Mouse (Mus musculus) hindbrain, postnatal 0 days (tissue): ENCODE data around the gene Ift81. TPM values are rescaled to one million over a fixed set of nuclear protein-coding genes. Genes with fewer than 3 reads are reported as not detected.
A peak's percentile ranks its signal among the peaks of the same experiment; 100 is the strongest.

Experiments used
- ATAC-seq: fragments of 200-750 bp; cut with Nextera tagmentation; 2 replicates; pipeline ENCODE4 v1.8.0; 2017; ENCODE audit warnings: mild to moderate bottlenecking, moderate TSS enrichment, moderate library complexity
- DNase-seq: peaks from one replicate; pipeline ENCODE4 v3.0.0-alpha.2; 2015; ENCODE audit warnings: low spot score
- H3K27ac ChIP-seq: fragments of 300-500 bp; sonication (generic); 2 replicates; pipeline ENCODE4 v1.5.1; 2014; ENCODE audit warnings: mild to moderate bottlenecking
- H3K27me3 ChIP-seq: fragments of 300-500 bp; sonication (generic); 2 replicates; pipeline ENCODE4 v1.6.1; 2014; ENCODE audit warnings: low read length, mixed read lengths; ENCODE audit not compliant: insufficient read depth
- H3K36me3 ChIP-seq: fragments of 300-500 bp; sonication (generic); 2 replicates; pipeline ENCODE4 v1.6.1; 2014; ENCODE audit warnings: low read length, mixed read lengths; ENCODE audit not compliant: insufficient read depth
- H3K4me1 ChIP-seq: fragments of 300-500 bp; sonication (generic); 2 replicates; pipeline ENCODE4 v1.6.1; 2014; ENCODE audit warnings: antibody characterized with exemption, low read length, mixed read lengths; ENCODE audit not compliant: insufficient read depth
- H3K4me2 ChIP-seq: fragments of 300-500 bp; sonication (generic); 2 replicates; pipeline ENCODE4 v1.6.1; 2014; ENCODE audit warnings: low read depth, mild to moderate bottlenecking, low read length, moderate library complexity, mixed read lengths
- H3K4me3 ChIP-seq: fragments of 300-500 bp; sonication (generic); 2 replicates; pipeline ENCODE4 v1.5.1; 2014; ENCODE audit warnings: low read length
- H3K9ac ChIP-seq: fragments of 300-500 bp; sonication (generic); replicated peaks from 2 replicates; pipeline ENCODE4 v1.6.1; 2014; ENCODE audit warnings: mild to moderate bottlenecking, low read length, moderate library complexity, mixed read lengths
- H3K9me3 ChIP-seq: fragments of 300-500 bp; sonication (generic); 2 replicates; pipeline ENCODE4 v1.6.1; 2016; ENCODE audit warnings: low read length, mixed read lengths
- CTCF ChIP-seq: IDR thresholded peaks from 2 replicates; pipeline ENCODE4 v1.5.1; 2016; ENCODE audit warnings: antibody characterized with exemption, control low read depth, low read depth
- WGBS: fragments of 180-500 bp; shearing (Covaris S2); extraction: QIAGEN DNeasy Blood & Tissue Kit; methylation state at CpG from one replicate; pipeline ENCODE4 v1.1.7; 2014; 5-methylcytosine and 5-hydroxymethylcytosine counted together
- polyA plus RNA-seq: library from polyadenylated mRNA; unstranded; fragments of >200 nt; fragmentation: Nextera tagmentation; extraction: Ambion mirVana; gene quantifications from 2 replicates; pipeline ENCODE4 v1.2.1, GENCODE M21; 2015
- total RNA-seq: library from RNA; depleted of rRNA; stranded (reverse); fragments of >200 nt; gene quantifications from 2 replicates; pipeline ENCODE4 v1.2.3, GENCODE M21; 2014

The Ift81 gene
- total and polyA plus RNA-seq, 2 experiments from 2014 or later = 21.3 to 66.5 TPM

DNA sequence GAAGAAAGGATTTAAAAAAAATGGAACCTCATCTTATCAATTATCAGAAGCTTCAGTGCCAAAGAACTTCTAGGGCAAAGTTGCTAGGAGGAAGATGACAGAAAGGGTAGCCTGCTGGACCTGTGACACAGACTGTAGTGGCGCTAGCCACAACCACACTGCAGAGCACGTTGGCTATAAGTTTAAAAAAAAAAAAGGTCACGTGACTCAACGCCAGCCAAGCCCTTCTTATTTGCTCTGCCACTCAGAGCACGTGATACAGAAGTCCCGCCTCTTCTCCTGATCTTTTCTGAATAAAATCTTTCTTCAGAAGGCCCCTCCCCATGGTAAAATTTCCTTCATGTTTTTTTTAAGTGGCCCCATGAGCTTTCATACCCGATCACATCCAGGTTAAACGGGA is 20.9 kb upstream of the Ift81 start:
- Histone ChIP-seq H3K4me2 (no peak overlapping the region), H3K36me3 (no peaks in the 10 kb centered on the region), H3K4me1 (no peaks in the 10 kb centered on the region; the same call in none of the 2 replicates), H3K9ac (no peak overlapping the region), H3K27ac (no peak overlapping the region), H3K4me3 (no peak overlapping the region), H3K9me3 (no peaks in the 10 kb centered on the region), H3K27me3 (no peaks in the 10 kb centered on the region)
- DNase-seq = no peak
- ATAC-seq = no peak
- TF ChIP-seq CTCF = no peak
- 82% methylated on average over 8 of the region's 8 CpGs for WGBS

DNA sequence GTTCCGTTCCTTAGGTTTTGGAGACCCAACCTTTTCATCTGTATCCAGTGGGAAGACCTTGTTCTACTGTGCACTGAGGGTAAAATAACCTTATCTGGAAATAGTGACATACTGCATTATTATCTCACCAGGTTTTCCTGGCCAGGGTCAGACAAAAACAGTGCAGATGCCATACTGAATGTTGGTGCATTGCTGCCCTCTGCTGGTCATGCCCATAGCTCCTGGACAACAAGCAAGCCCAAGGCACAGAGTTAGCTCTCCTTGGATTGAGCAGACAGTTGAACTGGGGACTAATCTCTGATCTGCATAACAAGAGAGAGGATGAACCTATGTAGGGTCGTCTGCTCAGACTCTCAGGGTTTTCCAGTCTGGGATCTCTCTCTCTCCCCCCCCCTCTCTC is 12.9 kb upstream of the Ift81 start:
- ATAC-seq = peak; percentile 80
- Histone ChIP-seq H3K27me3 (no peaks in the 10 kb centered on the region), H3K9me3 (no peaks in the 10 kb centered on the region), H3K4me3 (no peak overlapping the region), H3K4me1 (no peaks in the 10 kb centered on the region), H3K9ac (no peak overlapping the region), H3K27ac (no peak overlapping the region; the same call in 1 of the 2 replicates), H3K36me3 (no peaks in the 10 kb centered on the region), H3K4me2 (no peak overlapping the region)
- TF ChIP-seq CTCF = peak; percentile 97
- 39% methylated on average over 2 of the region's 2 CpGs for WGBS
- DNase-seq = peak; percentile 95

DNA sequence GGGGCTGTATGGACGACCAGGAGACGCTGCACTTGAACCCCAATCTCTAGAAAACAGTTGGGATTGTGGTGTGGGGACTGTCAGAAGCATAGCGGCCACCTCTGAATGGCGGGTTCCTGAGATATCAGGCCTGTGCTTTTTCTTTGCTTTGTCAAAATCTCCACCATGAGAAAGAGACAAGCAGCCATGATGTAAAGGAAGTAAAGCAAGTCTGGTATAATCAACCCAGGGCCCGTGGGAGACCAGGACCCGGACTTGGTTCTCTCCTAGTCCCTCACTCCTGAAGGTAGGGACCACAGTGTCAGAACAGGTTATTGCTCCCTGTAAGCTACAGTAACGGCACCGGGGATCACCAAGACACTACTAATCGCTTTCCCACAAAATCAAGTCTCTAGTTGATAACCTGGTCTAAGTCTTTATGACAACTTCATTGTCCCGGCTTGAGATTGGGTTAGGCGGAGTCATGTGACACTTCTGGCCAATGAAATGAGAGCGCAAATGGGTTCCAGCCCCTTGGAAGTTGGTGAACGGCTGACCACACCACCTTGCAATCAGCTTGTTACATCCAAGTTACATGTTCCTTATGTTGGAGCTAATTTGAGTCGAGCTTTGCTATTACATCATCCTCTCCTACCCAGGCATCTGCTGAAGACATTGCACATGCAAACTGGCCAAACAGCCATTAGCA is 11.4 kb upstream of the Ift81 start:
- 87% methylated on average over 14 of the region's 14 CpGs for WGBS
- Histone ChIP-seq H3K36me3 (no peaks in the 10 kb centered on the region), H3K4me3 (no peak overlapping the region), H3K9me3 (no peaks in the 10 kb centered on the region), H3K27me3 (no peaks in the 10 kb centered on the region), H3K4me2 (no peak overlapping the region), H3K4me1 (no peaks in the 10 kb centered on the region), H3K27ac (no peak overlapping the region), H3K9ac (no peak overlapping the region)
- DNase-seq (no peak), ATAC-seq (no peak)
- TF ChIP-seq CTCF = no peak

DNA sequence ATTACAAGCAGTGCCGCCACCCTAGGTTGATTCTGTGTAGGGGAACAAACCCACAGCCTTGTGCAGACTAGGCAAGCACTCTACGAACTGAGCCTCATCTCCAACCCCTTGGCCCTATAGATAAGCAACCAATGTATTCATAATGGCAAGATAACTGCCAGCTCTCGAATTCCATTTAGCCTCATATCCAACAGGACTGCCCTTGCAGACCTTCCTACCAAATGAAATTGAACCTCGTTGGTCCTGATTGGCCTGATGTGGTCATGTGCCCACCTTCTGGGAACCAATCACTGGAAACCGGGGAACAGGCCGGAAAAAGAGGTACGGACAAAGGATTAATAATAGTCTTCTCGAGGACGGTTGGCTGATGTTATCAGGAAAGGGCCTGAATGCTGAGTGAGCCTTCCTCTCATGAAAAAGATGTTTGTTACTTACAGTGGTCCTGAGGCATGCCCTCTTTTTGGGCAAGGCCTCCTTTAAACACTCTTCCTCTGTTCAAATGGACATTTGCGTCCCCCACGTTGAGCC is 10.7 kb upstream of the Ift81 start:
- no peak overlapping the region for H3K4me3 ChIP-seq
- WGBS = 89% methylated on average over 11 of the region's 11 CpGs
- no peak overlapping the region for H3K4me2 ChIP-seq
- DNase-seq = no peak
- no peaks in the 10 kb centered on the region for H3K9me3 ChIP-seq
- H3K4me1 ChIP-seq = no peaks in the 10 kb centered on the region
- H3K36me3 ChIP-seq = no peaks in the 10 kb centered on the region
- no peak for TF ChIP-seq CTCF
- H3K9ac ChIP-seq = no peak overlapping the region
- no peak overlapping the region for H3K27ac ChIP-seq
- H3K27me3 ChIP-seq = no peaks in the 10 kb centered on the region
- no peak for ATAC-seq

DNA sequence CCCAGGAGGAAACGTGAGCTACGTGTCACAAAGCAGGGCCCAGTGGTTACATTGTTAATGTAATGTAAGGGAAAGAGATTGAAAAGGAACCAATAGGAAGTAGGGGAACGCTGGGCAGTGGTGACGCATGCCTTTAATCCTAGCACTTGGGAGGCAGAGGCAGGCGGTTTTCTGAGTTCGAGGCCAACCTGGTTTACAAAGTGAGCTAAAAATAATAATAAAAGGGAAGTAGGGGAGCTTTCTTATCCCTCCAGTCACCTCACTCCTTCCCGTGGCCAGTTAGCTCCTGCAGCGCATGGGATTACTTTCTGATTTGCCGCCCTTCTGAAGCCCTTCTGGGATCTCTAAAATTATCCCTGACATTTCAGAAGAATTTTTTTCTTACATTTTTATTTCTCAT is 9.5 kb upstream of the Ift81 start:
- Histone ChIP-seq H3K9ac (no peak overlapping the region), H3K4me3 (no peak overlapping the region), H3K27me3 (no peaks in the 10 kb centered on the region), H3K27ac (no peak overlapping the region), H3K4me1 (no peaks in the 10 kb centered on the region), H3K4me2 (no peak overlapping the region), H3K9me3 (no peaks in the 10 kb centered on the region), H3K36me3 (no peaks in the 10 kb centered on the region)
- WGBS = 82% methylated on average over 9 of the region's 9 CpGs
- TF ChIP-seq CTCF = no peak
- ATAC-seq (no peak), DNase-seq (no peak)

DNA sequence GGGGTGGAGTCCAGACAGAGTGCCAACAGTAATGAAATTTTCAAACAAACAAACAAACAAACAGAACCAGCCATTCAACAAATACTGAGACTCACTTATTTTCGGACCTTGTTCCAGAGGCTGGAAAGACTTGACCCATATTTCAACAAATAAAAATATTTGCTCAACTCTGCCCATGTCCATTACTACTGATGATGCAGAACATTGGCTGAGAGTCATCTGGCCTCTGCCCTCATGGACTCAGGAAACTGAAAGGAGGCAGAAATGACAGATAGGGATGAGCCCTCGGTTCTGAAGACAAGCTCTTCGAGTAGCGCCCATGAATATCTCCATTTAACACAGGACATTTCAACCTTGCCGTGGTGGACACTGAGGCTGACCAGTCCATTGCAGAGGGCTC is 8.2 kb upstream of the Ift81 start:
- Histone ChIP-seq H3K27me3 (no peaks in the 10 kb centered on the region), H3K4me3 (no peak overlapping the region), H3K9me3 (no peaks in the 10 kb centered on the region), H3K27ac (no peak overlapping the region), H3K4me2 (no peak overlapping the region), H3K36me3 (no peaks in the 10 kb centered on the region), H3K4me1 (no peaks in the 10 kb centered on the region), H3K9ac (no peak overlapping the region)
- DNase-seq (no peak), ATAC-seq (no peak)
- no peak for TF ChIP-seq CTCF
- 89% methylated on average over 5 of the region's 5 CpGs for WGBS

DNA sequence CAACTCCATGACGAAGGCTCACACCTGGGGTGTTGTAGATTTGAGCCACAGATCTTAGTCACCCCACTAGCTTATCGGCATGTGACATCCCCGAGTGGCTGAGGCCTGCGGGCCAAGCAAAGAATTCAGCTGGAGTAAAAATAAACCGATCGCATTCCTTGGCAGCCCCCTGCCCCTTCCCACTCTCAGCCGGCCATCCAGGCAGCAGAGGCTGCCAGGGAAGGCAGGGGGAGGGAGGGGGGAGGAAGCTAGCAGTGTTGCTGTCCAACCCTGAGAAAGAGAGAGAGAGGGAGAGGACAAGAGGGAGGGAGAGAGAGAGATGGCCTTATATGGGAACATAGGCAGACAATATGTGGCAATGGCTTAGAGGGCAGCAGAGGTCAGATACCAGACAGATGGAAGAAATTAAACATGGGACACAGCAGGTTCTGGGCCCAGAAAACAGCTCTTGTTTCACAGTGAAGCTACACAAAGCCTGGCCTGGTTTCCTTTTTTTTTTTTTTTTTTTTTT is 7.1 kb upstream of the Ift81 start:
- peak; percentile 65 for DNase-seq

More for the DNA sequence above, 7.1 kb upstream of the Ift81 start:
- 13% methylated on average over 7 of the region's 7 CpGs for WGBS
- peak; percentile 83 for ATAC-seq
- no peaks in the 10 kb centered on the region for H3K4me1 ChIP-seq
- no peak overlapping the region for H3K9ac ChIP-seq
- no peak for TF ChIP-seq CTCF
- H3K4me2 ChIP-seq = no peak overlapping the region
- no peaks in the 10 kb centered on the region for H3K9me3 ChIP-seq
- H3K27me3 ChIP-seq = no peaks in the 10 kb centered on the region
- H3K36me3 ChIP-seq = no peaks in the 10 kb centered on the region
- peak overlapping the region; percentile 45 for H3K27ac ChIP-seq
- no peak overlapping the region for H3K4me3 ChIP-seq
